Mouse (Mus musculus): ENCODE results near the gene Tia1. TPM values are rescaled to one million over a fixed set of nuclear protein-coding genes. Genes with fewer than 3 reads are reported as not detected.
A peak's percentile ranks its signal among the peaks of the same experiment; 100 is the strongest.

Tia1 gene
- 331 and 433 TPM in 2 replicates for polyA plus RNA-seq (2012; rRNA removed)

DNA sequence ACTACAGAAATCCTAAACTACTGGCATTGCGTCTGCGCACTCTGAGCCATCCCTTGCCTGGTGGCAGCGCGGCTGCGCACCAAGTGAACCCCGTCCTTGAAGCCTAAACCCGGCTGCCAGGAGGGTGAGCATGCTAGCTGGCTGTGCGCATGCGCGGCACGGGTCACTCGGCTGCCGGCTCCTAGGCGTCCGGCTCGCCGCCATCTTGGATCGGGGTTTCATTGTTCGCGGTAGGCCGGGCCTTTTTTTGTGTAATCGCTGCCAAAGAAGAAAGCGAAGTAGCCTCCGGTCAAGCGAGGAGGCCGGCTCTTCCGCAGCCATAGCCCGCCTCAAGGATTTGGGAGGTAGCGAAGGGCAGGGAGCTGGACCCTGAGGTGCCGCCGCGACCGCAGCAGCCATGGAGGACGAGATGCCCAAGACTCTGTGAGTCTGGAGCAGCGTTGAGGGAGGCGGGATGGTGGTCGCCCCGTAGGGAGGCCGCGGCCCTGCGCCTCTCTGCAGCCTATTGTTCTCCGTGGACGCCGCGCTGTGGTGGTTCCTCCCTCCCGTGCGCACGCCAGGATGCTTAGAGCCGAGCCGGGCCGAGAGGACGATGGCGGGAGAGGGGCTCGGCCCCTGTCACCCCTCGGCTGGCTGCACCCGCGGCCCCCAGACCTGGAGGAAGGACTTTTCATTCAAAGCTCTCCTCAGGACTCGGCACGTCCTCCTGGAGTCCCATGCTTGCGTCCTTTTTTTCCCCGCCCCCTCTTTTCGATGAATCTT, at the start of gene Tia1:
TSS of gene Tia1 (plus strand) at position 120 of the 762 bp plus-strand sequence.
- DNase-seq (ENCODE audit: low read depth), result peak; percentile 99
- no peak for TF ChIP-seq CTCF (IDR thresholded peaks at IDR 0.05; ENCODE audit: borderline replicate concordance, extremely low read depth, insufficient read depth, insufficient read length)
- TF ChIP-seq POLR2A (IDR thresholded peaks at IDR 0.05; ENCODE audit: borderline replicate concordance, extremely low read depth, insufficient read depth, insufficient read length, poor library complexity, severe bottlenecking), result peak; percentile 69; the same call in 1 of the 2 replicates

DNA sequence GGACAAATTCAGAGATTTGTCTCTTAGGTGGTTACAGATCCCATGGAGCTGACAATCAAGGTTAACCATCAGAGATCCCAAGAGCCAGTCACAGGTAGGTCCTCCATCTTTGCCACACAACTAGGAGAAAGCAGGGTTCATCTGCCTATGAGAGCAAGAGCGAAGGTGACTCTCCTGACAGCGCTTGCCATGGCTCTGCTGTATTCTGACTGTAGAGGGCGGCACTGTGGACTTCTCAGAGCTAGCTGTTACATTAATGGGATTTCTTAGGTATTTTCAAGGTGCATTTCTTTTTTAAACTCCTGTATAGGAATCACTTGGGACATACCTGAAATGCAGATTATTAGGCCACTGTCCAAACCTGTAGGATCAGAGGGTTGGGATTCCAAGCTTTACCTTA, 49.1 kb upstream of the Tia1 start:
- TF ChIP-seq POLR2A (IDR thresholded peaks at IDR 0.05; ENCODE audit: borderline replicate concordance, extremely low read depth, insufficient read depth, insufficient read length, poor library complexity, severe bottlenecking) (no peak), CTCF (IDR thresholded peaks at IDR 0.05; ENCODE audit: borderline replicate concordance, extremely low read depth, insufficient read depth, insufficient read length) (peak; percentile 9; the same call in 1 of the 2 replicates)
- no peak for DNase-seq (ENCODE audit: low read depth)

DNA sequence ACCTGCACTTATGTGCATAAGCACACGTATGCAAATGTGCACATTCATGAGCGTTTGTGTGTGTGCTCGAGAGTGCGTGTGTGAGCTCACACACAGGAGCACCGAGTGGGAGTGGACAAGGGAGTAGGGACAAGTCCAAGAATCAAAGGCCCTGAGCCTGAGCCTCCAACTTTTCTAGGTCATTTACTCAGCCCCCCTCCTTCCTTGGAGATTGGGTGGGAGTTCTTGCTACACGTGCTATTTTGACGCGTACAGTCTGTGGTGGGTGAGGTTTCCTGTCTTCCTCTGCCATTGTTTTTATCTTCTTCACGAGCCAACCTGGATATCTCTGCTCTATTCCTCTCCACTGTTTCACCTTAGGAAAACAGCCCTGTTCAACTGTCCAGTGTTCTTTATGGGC, 47.1 kb upstream of the Tia1 start:
- no peak for DNase-seq (ENCODE audit: low read depth)
- TF ChIP-seq CTCF (IDR thresholded peaks at IDR 0.05; ENCODE audit: borderline replicate concordance, extremely low read depth, insufficient read depth, insufficient read length) (no peak), POLR2A (IDR thresholded peaks at IDR 0.05; ENCODE audit: borderline replicate concordance, extremely low read depth, insufficient read depth, insufficient read length, poor library complexity, severe bottlenecking) (no peak)

DNA sequence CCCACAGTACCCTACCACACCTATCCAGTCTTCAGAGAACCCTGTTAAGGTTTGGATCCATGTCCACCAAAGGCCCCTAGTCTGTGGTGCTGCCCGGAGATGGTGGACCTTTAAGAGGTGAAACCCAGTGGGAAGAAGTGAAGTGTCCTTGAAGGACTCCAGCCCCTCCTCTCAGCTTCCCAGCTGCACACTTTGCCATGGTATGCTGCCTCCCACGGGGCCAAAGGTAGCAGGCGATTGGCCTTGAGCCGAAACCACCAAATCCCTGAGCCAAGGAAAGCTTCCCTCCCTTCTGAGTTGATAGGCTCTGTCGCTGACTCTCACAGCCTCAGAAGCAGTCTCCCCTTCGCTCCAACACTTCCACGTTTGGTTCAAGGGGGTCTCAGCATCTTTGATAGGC, 43.3 kb upstream of the Tia1 start:
- no peak for DNase-seq (ENCODE audit: low read depth)
- no peak for TF ChIP-seq CTCF (IDR thresholded peaks at IDR 0.05; ENCODE audit: borderline replicate concordance, extremely low read depth, insufficient read depth, insufficient read length)
- TF ChIP-seq POLR2A (IDR thresholded peaks at IDR 0.05; ENCODE audit: borderline replicate concordance, extremely low read depth, insufficient read depth, insufficient read length, poor library complexity, severe bottlenecking), result no peak

- DNase-seq (ENCODE audit: low read depth), result no peak
- no peak for TF ChIP-seq POLR2A (IDR thresholded peaks at IDR 0.05; ENCODE audit: borderline replicate concordance, extremely low read depth, insufficient read depth, insufficient read length, poor library complexity, severe bottlenecking)
- peak; percentile 26; the same call in 1 of the 2 replicates for TF ChIP-seq CTCF (IDR thresholded peaks at IDR 0.05; ENCODE audit: borderline replicate concordance, extremely low read depth, insufficient read depth, insufficient read length)
These were observed 42.6 kb upstream of the Tia1 start for GRCm38 (mm10) chr6:86361373-86361772.

DNA sequence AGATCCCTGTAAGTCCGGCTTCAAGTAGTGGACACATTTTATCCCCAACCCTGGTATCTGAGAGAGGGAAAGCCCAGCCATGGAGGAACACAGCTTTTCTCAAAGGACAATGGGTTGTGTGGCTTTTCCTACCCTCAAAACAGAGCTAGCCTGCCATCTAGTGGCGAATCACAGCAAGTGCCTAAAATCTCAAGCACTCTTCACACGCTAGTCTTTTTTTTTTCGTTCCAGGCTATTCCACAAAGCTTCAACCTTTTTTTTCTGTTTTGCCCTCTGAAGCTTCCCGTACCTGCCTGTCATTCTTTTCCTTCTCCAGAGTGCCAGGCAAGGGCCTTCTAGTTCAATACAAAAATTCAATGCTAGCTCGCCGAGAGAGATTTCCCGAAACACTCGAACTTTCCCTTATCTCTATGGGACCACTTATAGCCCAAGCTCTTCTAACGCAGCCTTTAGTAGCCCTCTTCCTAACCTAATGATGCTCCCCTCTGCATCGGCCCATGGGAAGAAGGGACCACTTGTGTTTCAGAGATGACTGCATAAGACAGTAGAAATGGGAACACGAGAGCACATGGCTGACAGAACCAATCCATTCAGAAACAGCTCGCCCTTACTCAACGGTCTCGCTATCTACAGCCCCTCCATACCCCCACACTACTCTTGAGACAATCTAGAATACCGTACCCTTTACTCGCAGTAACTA, 39.4 kb upstream of the Tia1 start:
- DNase-seq (ENCODE audit: low read depth), result peak; percentile 95
- TF ChIP-seq CTCF (IDR thresholded peaks at IDR 0.05; ENCODE audit: borderline replicate concordance, extremely low read depth, insufficient read depth, insufficient read length), result peak; percentile 86; the same call in 1 of the 2 replicates
- no peak for TF ChIP-seq POLR2A (IDR thresholded peaks at IDR 0.05; ENCODE audit: borderline replicate concordance, extremely low read depth, insufficient read depth, insufficient read length, poor library complexity, severe bottlenecking)

DNA sequence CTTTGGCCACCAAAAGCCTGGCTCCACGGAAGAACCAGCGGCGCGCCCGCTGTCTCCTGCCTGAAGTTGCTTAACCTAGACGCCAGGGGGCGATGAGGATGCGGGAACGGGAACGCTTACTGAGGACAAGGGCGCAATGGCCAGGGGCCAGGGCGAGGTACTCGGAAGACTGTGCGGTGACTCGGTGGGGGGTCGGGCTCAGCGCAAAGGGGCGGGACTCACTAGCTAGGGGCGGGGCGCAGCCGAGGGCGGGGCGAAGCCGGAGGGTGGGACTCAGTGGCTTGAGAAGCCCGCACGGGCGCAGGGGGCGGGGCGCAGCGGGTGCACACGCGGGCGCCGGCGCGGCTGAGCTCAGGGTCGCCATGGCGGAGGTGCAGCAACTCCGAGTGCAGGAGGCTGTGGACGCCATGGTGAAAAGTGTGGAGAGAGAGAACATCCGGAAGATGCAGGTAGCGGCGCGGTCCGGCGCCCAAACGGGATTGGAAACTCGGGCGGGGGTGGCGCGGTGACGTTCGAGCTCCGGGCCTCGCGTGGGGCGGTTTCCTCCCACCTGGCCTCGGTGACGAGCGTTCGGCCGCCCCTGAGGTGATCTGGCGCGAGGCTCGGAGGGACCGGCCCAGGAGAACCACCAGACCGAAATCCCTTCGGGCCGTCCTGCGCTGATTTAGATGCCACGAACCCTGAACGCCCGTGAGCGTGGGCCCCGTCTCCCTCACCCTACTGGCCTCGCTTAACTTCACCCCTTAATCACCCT, 38.5 kb upstream of the Tia1 start, which contains the start of gene Fam136a:
TSS of gene Fam136a (plus strand) at position 276 of the 754 bp plus-strand sequence.
- peak; percentile 99 for DNase-seq (ENCODE audit: low read depth)

DNA sequence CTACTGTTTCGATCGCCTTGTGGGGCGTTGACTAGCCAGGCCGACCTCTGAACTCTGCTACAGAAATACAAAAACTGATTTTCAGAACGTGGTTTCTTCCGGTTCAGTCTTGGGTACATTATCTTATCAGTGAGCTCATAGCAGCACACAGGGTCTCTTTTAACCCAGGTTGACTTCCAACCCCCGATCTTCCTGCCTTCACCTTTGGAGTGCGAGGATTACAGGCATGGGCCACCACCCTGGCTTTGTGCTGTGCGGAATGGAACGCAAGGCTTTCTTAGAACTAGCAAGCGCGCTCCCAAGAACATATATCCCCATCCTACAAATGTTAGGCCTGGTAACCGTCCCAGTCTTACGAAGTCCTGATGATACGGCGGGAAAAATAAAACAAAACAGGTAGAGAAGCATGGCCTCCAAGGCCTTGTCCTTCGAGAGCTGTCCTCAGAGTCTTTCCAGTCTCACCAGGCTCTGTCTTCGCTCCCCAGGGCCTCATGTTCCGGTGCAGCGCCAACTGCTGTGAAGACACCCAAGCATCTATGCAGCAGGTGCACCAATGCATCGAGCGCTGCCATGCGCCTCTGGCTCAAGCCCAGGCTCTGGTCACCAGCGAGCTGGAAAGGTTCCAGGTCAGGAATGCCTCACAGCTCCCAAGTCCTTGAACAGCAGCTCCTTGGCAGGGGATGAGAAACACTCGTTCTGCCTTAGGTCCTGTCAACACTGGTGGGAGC, 37.7 kb upstream of the Tia1 start:
- peak; percentile 68 for DNase-seq (ENCODE audit: low read depth)
- TF ChIP-seq POLR2A (IDR thresholded peaks at IDR 0.05; ENCODE audit: borderline replicate concordance, extremely low read depth, insufficient read depth, insufficient read length, poor library complexity, severe bottlenecking) (no peak), CTCF (IDR thresholded peaks at IDR 0.05; ENCODE audit: borderline replicate concordance, extremely low read depth, insufficient read depth, insufficient read length) (no peak)

More for the DNA sequence above, 38.5 kb upstream of the Tia1 start, which contains the start of gene Fam136a:
- TF ChIP-seq CTCF (IDR thresholded peaks at IDR 0.05; ENCODE audit: borderline replicate concordance, extremely low read depth, insufficient read depth, insufficient read length) (peak; percentile 93), POLR2A (IDR thresholded peaks at IDR 0.05; ENCODE audit: borderline replicate concordance, extremely low read depth, insufficient read depth, insufficient read length, poor library complexity, severe bottlenecking) (peak; percentile 78)

DNA sequence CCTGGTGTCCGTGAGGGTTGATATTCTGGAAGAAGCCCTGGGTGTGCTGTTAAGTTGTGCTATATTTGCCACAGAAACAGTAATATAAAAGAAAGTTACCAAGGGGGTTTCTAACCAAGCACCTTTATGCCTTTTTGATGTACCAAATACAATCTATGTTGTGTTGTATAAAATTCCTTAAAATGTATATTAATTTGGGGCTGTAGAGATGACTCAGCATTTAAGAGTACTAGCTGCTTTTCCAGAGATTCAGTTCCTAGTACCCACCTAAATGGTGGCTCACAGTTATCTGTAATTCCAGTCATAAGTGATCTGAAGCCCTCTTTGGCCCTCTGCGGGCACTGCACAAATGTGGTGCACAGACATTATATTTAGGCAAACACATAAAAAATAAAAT, 37.2 kb upstream of the Tia1 start:
- no peak for TF ChIP-seq CTCF (IDR thresholded peaks at IDR 0.05; ENCODE audit: borderline replicate concordance, extremely low read depth, insufficient read depth, insufficient read length)
- TF ChIP-seq POLR2A (IDR thresholded peaks at IDR 0.05; ENCODE audit: borderline replicate concordance, extremely low read depth, insufficient read depth, insufficient read length, poor library complexity, severe bottlenecking), result no peak
- DNase-seq (ENCODE audit: low read depth), result no peak

- TF ChIP-seq POLR2A (IDR thresholded peaks at IDR 0.05; ENCODE audit: borderline replicate concordance, extremely low read depth, insufficient read depth, insufficient read length, poor library complexity, severe bottlenecking) (no peak), CTCF (IDR thresholded peaks at IDR 0.05; ENCODE audit: borderline replicate concordance, extremely low read depth, insufficient read depth, insufficient read length) (no peak)
- no peak for DNase-seq (ENCODE audit: low read depth)
These were observed 35.5 kb upstream of the Tia1 start for GRCm38 (mm10) chr6:86368479-86368878.

Measured in brain, embryonic 14.5 days (tissue).